Mouse (Mus musculus) lung, adult 2 months (tissue): ENCODE results near the gene Zkscan16.

Source experiments
- CTCF ChIP-seq: fragments of 200-500 bp; IDR thresholded peaks from 2 replicates; pipeline ENCODE4 v1.5.1; 2011; ENCODE audit warnings: mild to moderate bottlenecking, low read length, control low read depth; ENCODE audit not compliant: insufficient read depth
- POLR2A ChIP-seq: fragments of 200-500 bp; IDR thresholded peaks from 2 replicates; pipeline ENCODE4 v1.6.1; 2011; ENCODE audit warnings: low read depth, mild to moderate bottlenecking, control low read depth, low read length, borderline replicate concordance; ENCODE audit errors: extremely low read depth

DNA sequence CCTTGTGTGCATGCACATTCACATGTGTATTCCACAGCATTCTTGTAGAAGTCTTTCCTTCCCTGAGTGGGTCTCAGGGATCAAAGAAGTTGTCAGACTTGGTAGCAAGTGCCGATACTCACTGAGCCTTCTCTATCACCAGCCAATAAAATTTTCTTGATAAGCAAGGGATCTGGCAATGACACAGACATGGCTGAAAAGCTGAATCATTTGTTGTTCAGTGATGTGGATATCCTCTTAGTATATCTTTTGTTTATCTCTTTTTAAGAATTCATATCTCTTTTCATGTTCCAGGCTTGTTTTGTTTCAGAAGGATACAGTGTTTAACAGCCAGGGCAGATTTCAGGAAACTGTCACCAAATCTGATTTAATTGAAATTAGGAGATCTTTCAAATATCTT, 55.3 kb downstream of the Zkscan16 start:
- TF ChIP-seq POLR2A = no peak
- no peak for TF ChIP-seq CTCF
